Mouse (Mus musculus) WW6 (cell line): ENCODE results near the gene Ube2i.
A peak's percentile ranks its signal among the peaks of the same experiment; 100 is the strongest.
"Not testable (repeated sequence)": the region's sequence is repeated elsewhere in the genome, so short reads cannot be mapped to it uniquely, and the experiment has no call there.

Source experiments
- DNase-seq: peaks from one replicate; pipeline ENCODE4 v3.0.0-alpha.2; 2013; ENCODE audit warnings: low read depth, low spot score

Gene Ube2i

DNA sequence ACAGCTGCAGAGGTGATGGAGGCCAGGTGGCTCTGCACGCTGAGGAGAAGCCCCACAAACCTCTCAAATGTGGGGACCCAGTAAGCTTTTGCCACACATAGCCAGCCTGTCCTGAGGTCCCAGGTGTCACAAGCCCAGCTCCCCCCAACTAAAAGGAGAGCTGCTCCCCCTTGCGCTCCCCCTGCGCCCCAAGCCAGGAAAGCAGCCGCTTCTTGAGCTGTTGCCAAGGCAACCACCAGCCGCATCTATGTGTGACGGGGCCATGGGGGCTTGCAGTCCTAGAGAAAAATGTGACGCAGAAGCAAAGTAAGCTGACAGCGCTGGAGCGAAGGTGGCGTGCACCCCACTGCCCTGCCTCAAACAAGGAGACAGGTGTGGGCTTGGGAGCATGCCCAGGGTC is 20.7 kb downstream of the Ube2i start:
- no peak for DNase-seq

DNA sequence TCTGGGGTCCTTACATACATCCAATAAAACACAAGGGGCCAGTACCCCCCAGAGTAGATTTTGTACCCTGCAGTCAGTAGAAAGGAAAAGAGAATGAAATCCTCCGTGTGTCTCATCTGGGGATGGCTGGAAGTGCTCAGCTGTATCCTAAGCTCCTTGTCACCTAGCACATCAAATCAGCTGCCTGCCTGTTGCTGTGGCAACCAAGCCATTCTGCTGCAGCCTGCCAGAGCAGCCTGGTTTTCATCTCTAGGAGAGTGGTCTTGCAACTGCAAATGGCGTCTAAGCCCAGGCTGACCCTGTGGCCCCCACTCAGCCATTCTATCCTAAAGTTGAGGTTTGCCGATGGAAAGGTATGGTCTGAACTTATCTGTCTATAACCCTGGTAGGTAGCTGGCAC is 21.8 kb downstream of the Ube2i start:
- DNase-seq, result no peak

DNA sequence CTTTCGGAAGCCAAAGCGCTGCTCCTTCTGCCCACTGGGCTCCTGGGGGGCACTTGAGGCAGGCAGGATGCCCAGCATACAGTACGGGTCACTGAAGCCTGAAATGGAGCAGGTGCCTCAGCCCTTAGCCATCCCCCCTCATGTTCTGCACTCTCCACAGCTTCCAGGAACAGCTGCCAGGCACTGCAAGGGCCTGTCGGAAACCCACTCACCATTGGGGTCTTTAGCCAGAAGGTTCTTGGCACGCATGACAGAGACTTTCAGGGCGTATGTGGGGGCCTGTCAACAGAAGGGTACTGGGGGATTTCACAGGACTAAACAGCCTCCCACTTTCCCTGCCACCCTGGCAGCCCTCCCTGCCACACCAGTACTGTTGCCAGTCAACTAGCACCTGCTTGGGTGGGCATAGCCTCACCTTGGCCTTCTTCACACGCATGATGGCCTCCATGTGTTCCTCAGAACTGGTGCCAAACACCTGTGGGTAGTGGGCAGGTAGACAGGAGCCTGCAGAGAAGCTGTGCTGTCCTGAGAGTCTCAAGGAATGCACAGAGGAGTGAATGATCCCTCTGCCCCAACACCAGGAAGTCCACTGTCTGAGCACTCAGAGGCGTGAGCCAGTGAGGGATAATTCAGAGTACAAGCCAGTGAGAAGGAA is 24.1 kb downstream of the Ube2i start:
- DNase-seq, result no peak

DNA sequence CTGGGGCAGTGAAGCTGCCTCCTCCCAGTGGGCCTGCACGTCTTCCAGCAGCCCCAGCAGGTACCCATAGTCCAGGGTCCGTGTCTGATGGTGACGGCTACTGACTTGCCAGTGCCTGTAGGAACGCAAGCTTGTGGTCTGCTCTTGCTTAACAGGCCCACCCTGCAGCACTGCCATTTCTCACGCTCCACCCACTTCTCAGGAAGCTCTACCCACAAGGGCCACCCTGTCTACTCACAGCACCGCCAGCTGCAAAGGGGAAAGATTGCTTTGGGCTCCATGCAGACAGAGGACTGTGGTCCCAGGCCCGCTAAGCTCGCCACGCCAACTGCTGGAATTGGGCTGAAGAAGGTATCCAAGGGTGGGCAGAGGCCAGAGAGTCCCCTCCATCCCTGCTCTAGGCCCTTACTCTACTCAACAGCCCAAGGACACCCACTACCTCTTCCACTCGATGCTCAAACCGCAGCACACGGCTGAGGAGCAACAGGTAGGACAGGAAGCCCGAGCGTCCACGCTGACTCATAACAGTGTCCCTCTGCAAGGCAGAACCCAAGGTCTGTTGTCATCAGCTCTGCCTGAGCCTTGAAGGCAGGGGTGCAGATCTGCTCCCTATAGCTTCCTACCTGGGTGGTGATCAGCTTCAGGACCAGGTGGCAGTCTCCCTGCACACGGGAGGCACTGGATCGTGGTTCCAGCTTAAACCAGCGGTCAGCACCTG is 26.2 kb downstream of the Ube2i start:
- no peak for DNase-seq

DNA sequence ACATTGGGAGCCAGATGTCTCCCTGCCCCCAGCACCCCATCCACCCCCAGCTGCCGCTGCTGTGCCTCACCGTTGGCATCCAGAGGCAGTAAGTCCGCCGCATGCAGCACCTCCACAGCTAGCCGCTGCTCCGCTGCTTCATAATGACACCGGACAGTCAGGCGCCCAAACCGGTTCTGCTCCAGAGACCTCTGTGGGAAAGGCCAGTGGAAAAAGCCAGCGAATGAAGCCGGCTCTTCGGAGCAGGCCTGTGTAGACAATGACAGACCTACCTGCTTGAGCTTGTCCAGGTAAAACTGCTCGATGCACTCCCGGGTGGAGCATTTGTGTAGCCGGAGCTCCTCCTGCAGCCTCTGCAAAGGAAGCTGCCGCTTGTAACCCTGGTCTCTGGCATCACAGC is 30.2 kb downstream of the Ube2i start:
- no peak for DNase-seq

DNA sequence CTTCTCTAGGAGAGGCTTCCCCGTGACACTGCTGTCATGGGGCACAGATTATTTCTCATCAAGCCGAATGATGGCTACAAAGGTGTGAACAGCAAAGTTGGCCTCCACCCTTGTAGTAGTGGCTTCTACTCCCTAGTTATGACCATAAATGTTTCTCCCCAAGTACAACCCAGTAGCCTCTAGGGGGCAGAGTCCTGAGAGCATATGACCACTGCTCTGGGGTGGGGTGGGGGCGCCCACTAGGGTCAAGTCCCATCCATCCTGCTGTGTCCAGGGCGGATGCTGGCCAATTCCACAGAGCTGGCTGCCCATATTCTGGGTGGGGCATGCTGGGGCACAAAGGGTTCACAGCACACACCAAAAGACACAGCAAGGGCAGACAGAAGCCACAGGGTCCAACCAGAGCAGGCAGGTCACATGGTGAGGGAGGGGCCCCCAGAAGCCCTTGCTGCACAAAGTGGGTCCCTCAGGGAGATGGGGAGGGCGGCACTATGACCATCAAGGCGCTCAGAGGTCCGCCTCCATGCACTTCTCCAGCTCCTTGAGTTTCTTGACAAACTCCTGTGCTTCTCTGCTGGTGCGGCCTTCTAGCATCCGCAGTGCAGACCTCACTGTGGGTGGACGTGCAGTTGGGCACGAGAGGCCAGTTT is 31.2 kb downstream of the Ube2i start:
- no peak for DNase-seq

DNA sequence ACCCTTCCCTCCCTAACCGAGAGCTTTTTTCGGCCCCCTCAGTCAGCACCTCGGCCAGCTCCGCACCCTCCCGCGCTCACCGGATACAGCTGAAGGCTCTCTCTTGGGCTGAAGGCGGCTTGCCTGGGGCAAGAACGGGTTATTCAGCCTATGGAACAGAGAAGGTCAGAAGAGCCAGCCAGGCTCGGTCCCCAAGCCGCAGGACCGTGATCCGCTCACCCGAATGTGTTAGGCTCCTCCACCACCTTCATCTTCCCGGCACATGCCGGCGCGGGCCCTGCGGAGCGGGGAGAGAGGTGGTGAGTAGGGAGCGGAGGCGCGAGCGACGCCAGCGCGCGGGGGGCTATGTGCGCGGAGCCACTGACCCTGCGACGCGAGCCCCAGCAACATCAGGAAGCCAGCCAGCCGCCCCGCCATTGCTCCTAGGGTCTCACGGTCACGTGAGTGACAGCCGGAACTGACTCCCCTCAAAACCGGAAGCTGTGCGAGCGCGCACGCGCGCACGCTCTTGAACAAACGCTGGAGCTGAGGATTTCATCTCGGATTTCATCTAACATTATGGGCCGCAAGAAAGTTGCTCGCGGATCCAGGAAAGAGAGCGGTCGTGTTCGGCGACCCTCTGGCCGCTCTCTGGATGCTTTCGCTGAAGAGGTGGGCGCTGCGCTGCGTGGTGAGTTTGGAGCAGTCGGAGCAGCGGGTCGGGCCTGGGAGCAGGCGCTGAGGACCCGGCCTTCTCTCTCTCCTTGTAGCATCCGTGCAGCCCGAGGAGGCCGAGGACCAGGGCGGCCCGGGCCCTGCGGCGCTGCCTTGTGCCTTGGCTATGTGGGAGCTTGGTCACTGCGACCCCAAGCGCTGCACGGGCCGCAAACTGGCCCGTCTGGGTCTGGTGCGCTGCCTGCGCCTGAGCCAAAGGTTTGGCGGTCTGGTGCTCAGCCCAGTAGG is 34.5 kb downstream of the Ube2i start, which contains the start of the genes Gnptg and Tsr3:
Gnptg (minus strand) TSS at position 430 of the 942 bp plus-strand sequence.
Tsr3 (plus strand) TSS at position 476 of the 942 bp plus-strand sequence.
- DNase-seq, result peak; percentile 76

DNA sequence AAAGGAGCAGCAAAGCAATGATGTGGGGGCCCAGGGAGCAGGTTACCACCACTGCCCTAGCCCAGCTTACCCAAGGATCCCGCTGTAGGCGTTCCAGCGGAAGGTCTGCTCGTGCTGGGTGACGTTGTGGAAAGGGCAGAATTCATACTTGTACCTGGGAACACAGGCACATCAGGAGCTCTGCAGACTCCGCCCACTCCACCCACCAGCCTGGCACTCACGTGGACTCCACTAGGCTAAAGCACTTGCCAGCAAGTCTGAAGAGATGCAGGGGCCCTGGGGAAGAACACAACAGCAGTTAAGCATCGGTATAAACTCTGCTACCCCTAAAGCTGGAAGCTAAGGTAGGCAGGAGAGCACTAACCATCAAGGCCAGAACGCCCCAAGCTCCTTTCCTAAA is 38.8 kb downstream of the Ube2i start:
- DNase-seq, result no peak

DNA sequence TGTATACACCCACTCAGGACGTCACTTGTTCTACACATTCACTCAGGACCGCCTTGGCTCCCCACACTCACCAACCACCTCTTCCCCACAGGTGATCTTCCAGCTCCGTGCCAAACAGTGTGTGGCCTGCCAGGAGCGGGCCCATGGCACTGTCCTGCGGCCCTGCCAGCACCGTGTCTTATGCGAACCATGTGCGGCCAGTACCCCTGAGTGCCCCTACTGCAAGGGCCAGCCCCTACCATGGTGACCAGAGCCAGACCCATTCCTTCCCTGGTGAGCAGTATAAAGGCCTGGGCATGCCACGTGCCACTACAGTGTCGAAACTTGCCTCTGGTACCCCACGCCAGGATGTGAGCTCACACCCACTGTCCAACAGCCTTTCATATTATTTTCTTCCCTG is 42.8 kb downstream of the Ube2i start:
- DNase-seq, result not testable (repeated sequence)

DNA sequence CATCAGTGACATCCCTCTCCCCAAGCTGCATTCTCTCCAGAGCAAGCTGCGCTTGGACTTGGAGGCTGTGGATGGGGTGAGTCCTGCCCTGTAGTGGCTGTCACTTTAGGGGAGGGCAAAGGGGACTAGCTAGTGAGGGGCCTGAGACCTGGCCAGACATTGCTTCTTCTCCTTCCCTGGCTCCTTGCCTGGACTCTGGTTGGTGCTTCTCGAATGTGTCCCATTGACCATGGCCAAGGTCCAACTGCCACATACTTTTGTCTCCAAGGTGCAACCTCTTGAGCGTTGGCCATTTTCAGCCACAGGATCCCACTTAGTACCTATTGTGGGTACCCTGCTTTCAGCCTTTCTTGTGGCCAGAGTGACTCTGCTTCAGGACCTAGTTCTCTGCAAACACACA is 43.7 kb downstream of the Ube2i start:
- no peak for DNase-seq

DNA sequence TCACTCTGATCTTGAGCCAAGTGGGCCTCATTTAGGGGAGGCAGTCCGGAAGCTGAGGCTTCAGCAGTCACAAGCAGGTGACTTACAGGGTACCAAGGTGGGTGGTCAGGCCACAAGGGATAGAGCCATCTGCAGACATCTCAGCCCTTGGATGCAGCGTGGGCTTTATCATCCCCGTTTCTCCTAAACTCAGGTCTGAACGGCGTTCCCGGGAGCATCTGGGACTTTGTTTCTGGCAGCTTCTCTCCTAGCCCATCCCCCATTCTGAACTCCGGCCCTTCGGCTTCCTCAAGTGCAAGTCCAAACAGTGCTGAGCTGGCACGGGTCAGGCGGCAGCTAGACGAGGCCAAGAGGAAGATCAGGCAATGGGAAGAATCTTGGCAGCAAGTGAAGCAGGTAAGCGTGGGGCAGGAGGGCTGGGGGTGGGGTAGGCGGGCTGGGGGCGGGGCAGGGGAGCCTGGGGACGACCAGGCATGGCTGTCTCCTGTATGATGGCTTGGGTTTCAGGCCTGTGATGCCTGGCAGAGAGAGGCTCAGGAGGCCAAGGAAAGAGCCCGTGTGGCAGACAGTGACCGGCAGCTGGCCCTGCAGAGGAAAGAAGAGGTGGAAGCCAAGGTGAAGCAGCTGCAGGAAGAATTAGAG is 44.3 kb downstream of the Ube2i start:
- DNase-seq, result not testable (repeated sequence)

DNA sequence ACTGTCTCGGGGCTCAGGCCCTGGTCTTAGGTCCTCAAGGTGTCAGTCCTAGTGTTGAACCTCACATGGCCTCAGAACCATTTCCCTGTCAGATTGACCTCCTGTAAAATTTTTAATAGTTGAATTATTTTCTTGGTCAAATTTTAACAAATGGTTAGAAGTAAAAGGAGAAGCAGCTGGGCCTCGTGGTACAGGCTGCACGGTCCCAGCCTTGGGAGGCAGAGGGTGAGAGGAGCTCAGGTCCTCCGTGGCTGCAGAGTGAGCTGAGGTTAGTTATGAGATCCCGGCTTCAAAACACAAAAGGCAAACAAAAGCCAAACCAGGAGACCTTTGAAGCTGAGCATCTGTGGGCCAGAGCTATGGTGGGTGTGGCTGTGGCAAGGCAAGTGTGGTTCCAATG is 46.4 kb downstream of the Ube2i start:
- DNase-seq, result no peak

DNA sequence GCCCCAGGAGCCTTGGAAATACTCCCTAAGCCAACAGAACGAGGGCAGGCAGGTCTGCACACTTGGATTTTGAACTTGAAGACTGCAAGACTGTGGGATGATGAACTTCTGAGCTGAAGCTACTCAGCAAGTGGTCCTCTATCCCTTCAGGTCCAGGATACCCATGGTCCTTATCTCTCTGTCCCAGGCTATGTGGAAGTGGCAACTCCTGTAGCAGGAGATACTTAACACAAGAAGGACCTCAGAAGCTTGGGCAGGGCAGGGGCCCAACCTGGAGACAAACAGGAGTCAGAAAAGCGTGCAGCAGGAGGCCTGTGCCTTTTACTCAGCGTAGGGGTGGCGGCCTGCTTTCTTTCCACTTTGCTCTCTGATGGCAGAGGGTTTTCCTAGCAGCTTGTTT is 48.8 kb downstream of the Ube2i start:
- no peak for DNase-seq

DNA sequence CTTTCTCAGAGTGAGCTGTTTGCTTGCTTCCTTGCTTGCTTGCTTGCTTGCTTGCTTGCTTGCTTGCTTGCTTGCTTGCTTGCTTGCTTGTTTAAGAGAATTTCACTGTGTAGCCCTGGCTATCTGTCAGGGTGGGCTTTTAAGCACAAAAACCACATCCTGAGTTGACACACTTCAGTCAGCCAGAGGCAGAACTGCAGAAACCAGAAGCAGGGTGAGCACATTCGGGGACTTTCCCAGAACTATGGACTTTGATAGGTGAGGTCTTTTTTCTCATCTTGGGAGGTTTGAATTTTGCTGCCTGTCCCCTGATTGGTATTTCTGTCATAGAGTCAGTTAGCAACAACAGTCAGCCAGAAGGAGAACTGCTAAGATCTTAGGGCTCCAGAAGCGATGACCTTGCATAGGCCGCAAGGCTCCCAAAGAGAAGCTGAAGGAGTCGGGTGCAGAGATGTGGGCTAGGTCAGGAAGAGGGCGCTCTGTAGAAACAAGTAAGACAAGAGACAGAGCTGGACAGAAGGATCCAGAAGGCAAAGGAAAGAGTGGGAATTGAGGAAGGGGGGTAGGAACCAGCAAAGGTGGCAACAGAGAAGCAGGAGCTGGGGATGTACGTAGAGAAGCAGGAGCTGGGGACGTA is 49.7 kb downstream of the Ube2i start:
- DNase-seq, result no peak

DNA sequence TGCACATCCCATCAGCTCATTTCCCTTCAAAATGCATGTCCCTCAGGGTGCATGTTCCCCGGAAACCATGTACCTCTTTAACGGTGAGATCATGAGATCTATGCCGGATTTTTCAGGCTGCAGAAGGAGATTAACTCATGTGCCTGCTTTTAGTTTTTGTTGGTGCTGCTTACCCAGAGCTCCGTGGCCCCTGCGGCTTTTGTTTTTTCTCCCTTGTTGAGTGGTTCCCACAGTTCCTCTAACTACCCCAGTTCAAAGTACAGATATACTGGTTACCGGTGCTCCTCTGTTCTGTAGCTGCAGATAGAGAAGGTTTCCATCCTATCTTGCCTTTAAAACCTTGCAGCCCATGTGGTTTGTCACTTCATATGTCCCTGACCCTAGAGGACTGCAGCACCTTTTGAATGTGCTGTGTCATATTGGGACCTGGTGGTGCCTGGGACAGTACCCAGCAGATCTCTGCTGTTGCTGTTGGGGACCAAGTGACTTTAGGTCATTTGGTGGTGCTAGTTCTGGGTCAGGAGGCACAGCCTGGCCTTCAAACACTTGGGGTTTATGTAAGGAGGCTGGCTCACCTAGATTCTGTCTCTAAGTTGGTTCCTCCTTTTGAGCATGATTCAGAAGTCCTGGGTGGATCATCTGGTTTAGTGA is 51.3 kb downstream of the Ube2i start:
- no peak for DNase-seq

DNA sequence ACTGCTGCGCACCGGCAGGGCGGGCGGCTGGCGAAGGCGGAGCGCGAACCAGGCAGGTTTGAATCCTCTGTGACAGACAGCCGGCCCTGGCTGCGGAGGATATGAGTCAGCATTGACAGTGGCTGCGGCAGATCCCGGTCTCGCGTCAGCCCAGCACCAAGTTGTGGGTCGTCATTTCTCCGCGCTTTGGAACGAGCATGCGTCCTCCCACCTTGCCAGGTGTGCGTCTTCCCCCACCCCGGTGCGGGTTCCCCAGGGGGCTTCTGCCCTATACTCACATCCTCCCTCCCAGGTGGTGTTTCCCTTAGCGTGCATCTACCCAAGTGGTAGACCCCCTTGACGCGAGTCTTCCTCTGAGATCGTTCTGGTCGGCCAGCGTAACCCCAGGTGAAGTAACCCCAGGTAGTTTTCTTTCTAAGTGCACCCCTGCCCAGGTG is 51.9 kb downstream of the Ube2i start:
- DNase-seq, result not testable (repeated sequence)

DNA sequence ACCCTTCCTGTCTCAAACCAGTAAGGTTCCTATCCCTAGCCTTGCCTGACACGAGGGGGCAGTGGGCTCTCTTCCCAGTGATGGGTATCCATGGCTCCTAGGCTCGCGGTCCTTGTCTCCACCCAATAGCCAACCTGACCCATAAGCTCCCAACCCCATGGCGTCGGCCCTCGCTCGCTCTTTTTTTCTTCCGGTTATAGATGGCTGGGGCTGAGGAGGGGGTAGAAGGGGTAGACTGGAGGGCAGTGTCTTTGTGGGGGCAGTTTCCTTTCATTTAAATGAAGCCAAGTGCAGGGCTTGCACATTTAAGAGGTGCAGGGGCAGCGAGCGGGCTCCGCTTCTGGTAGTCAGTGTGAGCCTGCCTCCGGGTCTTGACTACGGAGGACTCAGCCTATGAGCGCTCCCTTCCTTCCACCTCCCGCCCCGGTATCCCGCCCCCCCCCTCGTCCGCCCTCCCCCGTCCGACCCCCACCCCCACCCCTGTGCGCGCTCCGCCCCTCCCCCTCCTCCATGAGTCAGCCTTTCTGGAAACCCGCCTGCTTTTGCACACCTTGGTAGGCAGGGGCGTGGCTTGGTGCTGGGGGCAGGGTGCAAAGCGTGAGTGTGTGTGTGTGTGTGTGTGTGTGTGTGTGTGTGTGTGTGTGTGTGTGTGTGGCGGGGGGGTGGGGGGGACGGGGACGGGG is 52.5 kb downstream of the Ube2i start:
- no peak for DNase-seq

DNA sequence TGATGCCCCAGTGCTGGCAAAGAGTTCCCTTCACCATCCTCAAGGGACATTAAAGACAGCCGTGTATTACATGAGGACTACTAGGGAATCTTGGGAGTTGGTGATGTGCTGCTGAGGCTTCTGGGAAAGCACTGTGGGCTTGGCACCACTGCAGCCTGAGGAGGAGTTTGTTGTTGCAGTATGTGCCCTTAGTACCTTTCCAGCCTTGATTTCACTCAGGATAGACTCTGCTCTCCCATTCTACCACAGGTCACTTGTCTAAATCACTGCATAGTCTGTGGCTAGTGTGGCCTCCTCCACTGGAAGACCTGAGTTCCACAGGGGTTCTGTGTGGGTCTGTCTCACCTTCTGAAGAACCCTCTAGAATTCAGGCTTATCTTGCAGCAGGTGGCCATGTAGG is 53.7 kb downstream of the Ube2i start:
- no peak for DNase-seq

DNA sequence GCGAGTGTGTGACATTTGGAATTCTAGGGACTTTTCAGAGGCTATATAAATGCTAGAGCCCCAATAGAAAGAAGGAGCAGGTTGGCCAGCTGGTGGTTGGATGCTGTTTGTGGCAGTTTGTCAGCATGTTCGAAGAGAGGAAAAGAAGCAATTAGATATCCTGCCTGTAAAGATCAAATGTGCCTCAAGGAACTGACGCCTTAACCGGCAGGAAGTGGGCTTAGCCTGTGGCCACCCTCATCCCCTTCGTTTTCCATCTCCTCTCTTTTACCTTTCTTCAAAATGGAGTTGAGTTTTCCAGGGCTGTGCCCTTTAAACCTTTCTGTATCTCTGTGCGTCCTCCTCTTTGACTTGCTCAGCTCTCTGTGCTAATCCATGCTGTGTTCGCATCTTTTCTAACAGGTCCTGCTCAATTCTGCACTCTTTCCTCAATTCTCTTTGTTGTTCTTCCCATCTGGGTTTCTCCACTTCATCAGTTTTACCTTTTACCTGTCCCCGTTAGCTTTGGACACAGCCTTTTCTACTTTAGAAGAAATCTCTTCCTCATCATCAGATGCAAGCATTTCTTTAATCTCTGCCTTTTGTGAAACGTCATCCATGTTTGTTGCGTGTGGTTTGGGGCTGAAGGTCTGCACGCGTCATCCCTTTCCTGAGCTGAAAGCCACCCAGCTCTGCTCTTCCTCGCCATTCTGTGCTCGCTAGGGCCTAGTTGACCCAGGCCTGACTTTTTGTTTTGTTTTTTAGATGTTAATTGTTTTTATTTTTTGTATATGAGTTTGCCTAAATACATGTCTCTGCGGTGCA is 54.7 kb downstream of the Ube2i start:
- DNase-seq, result no peak
